Mouse (Mus musculus) retina, embryonic 14.5 days (tissue): Measurements from ENCODE around the gene D6Ertd527e.

Source experiments
- DNase-seq: peaks from one replicate; pipeline ENCODE4 v3.0.0-alpha.2; 2015; ENCODE audit warnings: low spot score

D6Ertd527e gene

DNA sequence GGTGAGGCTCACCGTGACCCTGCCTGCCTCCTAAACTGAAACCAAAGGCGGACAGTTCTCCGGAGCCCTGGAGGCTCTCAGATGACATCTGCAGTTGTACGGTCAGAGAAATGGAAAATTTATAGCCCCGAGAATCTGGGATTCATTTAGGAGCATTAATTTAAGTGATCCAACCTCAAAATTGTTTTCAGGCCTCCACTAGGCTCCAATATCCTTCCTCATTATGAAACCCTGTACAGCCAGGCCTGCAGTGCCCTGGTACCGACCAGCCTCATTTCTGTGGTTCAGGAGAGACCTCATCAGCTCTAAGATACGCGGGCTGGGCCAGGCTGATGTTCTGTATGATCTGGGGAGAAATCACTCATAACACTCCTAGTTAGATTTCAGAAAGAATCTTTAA is 46.9 kb downstream of the D6Ertd527e start:
- DNase-seq, result no peak

DNA sequence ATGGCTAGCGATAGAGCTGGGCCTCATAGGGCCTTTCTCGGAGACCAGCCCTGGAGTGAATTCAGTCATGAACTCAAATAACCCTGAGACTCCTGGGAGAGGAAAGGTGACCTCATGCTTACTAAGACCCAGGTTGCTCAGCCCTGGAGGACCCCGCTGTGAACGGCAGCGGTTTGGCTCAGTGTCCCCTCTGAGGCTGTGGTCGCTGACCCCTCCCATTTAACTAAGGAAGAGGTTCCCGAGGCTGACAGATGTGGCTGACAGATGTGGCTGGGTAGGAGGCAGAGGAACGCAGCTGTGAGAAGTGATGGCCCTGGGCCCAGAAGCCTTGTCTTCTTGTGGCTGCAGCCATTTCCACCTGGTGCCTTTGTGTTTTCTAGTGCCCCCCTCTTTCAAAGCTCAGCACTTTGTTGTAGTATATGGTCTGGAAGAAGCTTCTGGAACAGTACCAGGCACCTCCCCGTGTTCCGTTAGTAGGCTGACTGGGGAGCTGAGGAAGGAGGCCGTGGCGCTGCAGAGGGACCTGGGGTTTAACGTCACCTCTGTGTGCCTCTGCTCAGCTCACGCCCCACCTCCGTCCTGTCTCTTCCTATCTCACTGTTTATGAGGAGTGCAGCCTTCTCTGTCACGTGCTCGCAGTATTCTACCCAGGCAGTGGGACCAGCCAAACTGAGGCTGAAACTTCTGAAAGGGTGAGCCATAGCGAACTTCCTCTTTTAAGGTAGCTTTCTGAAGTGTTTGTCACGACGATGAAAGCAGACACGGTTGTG is 48.1 kb downstream of the D6Ertd527e start:
- no peak for DNase-seq

DNA sequence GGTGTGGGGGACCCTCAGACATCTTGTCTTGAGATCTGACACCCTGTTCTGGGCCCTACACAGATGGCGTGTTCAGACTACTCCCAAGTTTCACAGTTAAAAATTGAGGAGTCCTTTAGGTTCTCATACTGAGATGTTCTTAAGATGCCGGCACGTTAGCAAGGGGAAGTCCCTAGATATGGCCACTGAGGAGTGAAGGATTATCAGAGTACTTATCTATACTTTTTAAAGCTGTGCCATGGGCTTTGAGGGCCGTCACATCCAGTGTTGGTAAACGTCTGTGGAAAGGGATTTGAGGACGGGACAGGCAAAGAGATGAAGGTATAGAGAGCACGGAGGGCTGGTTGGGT is 48.7 kb downstream of the D6Ertd527e start:
- no peak for DNase-seq

DNA sequence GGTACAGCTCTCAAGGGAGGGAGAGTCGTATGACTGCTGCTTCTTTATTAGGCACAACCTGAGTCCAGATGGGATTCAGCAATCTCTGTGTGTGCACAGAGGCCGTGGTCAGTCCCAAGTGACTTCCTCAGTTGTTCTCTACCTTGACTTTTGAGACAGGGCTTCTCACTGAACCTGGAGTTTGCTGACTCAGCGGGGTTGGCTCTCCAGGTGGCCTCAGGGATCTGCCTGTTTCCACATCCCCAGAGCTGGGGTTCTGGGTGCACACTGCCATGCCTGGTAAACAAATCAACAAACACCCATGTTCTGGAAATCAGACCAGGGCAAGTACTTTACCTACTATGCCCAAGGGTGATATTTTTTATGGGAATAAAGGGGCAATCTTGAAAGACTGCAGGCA is 49.3 kb downstream of the D6Ertd527e start:
- DNase-seq, result no peak

DNA sequence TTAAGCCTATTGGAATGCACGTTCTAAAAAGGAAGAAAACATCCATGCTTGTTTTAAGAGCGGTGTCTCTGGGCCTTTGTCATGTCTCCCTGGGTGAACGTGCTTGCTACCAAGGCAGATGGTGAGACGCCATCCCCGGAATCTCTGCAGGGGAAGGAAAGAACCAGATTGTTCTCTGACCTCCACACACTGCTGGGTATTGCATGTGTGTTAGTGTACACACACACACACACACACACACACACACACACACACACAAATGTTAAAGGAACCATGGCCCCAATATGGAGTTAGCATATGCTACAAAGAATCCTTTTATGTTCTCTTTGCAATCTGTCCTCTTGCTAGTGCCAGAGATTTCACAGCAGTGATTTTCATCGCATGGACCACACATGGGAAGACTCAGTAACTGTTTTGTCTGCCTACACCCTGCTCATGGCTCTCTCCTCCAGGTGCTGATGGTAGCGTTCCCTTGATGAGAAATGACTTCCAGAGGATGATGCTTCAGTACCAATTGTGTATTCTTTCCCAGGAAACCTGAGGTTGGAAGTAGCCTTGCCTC is 53.6 kb downstream of the D6Ertd527e start:
- no peak for DNase-seq

DNA sequence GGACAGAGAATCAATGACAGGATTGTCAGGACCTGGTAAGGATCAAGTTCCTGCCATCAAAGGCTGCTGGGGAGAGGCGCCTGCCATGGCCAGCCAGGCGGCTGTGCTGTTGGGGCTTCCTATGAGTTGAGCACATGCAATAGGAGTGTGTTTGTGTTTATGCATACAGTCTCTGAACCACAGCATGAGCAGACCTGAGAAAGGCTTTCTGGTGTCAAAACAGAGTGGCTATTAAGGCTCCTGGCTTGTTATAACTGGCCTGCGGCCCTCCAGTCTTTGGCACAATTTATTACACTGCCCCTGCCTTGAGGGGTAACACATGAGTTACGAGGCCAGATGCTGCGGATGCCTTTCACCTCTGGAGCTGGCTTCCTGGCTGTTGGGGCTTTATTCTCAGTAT is 55.6 kb downstream of the D6Ertd527e start:
- DNase-seq, result peak; percentile 5

DNA sequence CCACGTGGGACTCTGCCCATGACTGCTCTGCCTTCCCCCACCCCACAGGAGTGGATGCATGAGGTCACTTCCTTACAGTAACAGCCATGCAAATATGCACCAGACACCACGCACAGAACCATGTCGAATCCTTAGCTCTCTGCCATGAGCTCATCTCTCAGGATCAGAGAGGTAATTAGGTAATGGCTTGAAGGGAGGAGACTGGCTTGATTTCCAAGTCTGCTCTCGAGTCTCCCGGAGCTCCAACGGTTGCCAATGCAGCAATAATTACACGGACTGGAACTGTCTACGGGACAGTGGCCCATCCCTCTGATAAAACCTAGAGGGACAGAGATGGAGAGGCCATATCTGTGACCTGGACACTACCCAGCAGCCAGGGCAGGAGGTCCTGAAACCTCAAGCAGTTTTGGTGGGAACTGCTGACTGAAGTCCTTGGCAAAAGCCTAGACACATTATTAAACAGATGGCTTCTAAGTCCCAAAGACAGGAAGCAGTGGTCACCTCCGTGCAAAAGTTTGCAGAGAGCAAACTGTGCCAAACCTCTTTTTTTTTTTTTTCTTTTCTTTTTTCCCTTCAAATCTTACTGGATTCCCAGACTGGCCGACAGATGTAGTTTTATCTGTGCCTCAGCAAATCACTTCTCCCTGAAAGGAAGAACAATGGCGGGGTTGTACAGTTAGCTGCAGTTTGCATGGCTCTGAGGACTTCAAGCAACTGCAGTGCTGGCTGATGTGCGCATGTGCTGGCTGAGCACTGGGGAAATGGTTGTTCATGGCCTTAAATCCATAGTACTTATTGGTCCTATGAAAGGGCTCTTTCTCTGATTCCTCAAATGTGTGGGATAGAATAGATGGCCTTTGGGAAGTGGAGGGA is 57.1 kb downstream of the D6Ertd527e start:
- DNase-seq, result no peak
